22 mouse cellular contexts compared by ENCODE assay signal in the genomic region with DNA sequence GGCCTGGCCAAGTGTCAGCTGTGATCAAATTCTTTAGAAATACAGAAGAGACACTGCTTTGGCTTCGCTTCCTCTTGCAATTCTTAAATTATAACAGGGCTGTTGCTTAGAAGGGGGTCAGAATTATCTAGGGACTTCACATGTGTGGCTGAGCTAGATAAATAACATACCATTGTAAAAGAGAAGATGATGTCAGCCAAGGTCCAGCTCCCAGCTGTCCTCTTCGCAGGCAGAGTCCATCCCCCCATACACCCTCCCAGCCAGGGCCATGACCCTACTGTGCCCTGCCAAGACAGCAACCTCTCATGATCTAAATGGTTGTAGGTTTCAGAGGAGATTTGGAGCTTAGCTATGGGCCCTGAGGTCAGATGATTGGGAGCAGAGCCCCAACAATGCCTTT. TPM values are rescaled to one million over a fixed set of nuclear protein-coding genes. Genes with fewer than 3 reads are reported as not detected.
DNase-seq lines count a peak whose midpoint lies in the region; ATAC-seq lines count a peak whose summit lies in the region.
"Had no signal": no experiment of that assay in that cellular context is flagged by ENCODE, and none has a peak within 500 bp of the region (broad histone marks: within the 10 kb centered on the region; RNA-seq: fewer than 3 reads in every experiment).

No protein-coding gene starts in this region.

- no peak overlapping the region for H3K27ac ChIP-seq in embryonic facial prominence, embryonic 14.5 days (replicated peaks; ENCODE audit: low read depth, low read length)
- H3K27ac ChIP-seq in embryonic facial prominence, embryonic 10.5 days (replicated peaks): no peak overlapping the region
- no peak overlapping the region for H3K27ac ChIP-seq in kidney, embryonic 16.5 days (ENCODE audit: low read length)
- H3K27ac ChIP-seq: forebrain, embryonic 15.5 days; heart, embryonic 15.5 days; hindbrain, embryonic 15.5 days; midbrain, embryonic 15.5 days had no signal

- peaks cover 22% of the 10 kb centered on the region for H3K4me1 ChIP-seq in embryonic facial prominence, embryonic 14.5 days (ENCODE audit: control insufficient read depth, insufficient read depth, low read length)
- peaks cover 38% of the 10 kb centered on the region for H3K4me1 ChIP-seq in embryonic facial prominence, embryonic 10.5 days
- H3K4me1 ChIP-seq in kidney, embryonic 16.5 days (ENCODE audit: insufficient read depth, low read length): no peaks in the 10 kb centered on the region
- H3K4me1 ChIP-seq: midbrain, embryonic 15.5 days had no signal

- no peaks in the 10 kb centered on the region for H3K27me3 ChIP-seq in embryonic facial prominence, embryonic 14.5 days (replicated peaks; ENCODE audit: control insufficient read depth, insufficient read depth, low read length)
- 0 out of 2 replicates have a peak, but pooled peaks cover under 1% of the 10 kb centered on the region for H3K27me3 ChIP-seq in embryonic facial prominence, embryonic 10.5 days (replicated peaks; ENCODE audit: low read depth, poor library complexity, severe bottlenecking)
- H3K27me3 ChIP-seq in kidney, embryonic 16.5 days (ENCODE audit: insufficient read depth, low read length): no peaks in the 10 kb centered on the region
- H3K27me3 ChIP-seq: forebrain, embryonic 15.5 days; hindbrain, embryonic 15.5 days; midbrain, embryonic 15.5 days had no signal

- DNase-seq in embryonic facial prominence, embryonic 14.5 days (ENCODE audit: low spot score): peak; percentile 49
- no peak for DNase-seq in embryonic facial prominence, embryonic 10.5 days (ENCODE audit: low spot score)
- peak; percentile 38 for DNase-seq in kidney, postnatal 14 days
- DNase-seq in heart, postnatal 14 days: peak; percentile 61
- DNase-seq in skeletal muscle tissue, adult 2 months (ENCODE audit: low read depth, low spot score): peak; percentile 79
- DNase-seq in thymus, postnatal 25 days: no peak
- DNase-seq in thymus, postnatal 0 days (ENCODE audit: low spot score): no peak
- DNase-seq: adrenal gland, postnatal 10 days; cerebellum, adult 11 months; cerebellum, postnatal 14 days; kidney, adult 18-20 months; layer of hippocampus, postnatal 36 days; lung, embryonic 14.5 days; spleen, adult 18-20 months; thymus, adult 2 months had no signal

- WGBS in embryonic facial prominence, embryonic 14.5 days: 72% methylated on average over 2 of the region's 2 CpGs
- 65% methylated on average over 2 of the region's 2 CpGs for WGBS in embryonic facial prominence, embryonic 10.5 days
- 49% methylated on average over 2 of the region's 2 CpGs for WGBS in kidney, embryonic 16.5 days

- no peak overlapping the region for H3K9ac ChIP-seq in embryonic facial prominence, embryonic 14.5 days (ENCODE audit: low read depth, low read length)
- no peak overlapping the region for H3K9ac ChIP-seq in kidney, embryonic 16.5 days (replicated peaks; ENCODE audit: low read length)
- H3K9ac ChIP-seq: forebrain, embryonic 15.5 days; heart, embryonic 15.5 days; hindbrain, embryonic 15.5 days; lung, embryonic 14.5 days; midbrain, embryonic 15.5 days had no signal

- ATAC-seq in embryonic facial prominence, embryonic 14.5 days (ENCODE audit: low read depth): no peak
- ATAC-seq in kidney, embryonic 16.5 days (ENCODE audit: low FRiP score, low TSS enrichment): no peak
- ATAC-seq: forebrain, embryonic 15.5 days; midbrain, embryonic 15.5 days had no signal

- H3K4me2 ChIP-seq in embryonic facial prominence, embryonic 14.5 days (ENCODE audit: low read depth, low read length): no peak overlapping the region
- no peak overlapping the region for H3K4me2 ChIP-seq in kidney, embryonic 16.5 days (replicated peaks; ENCODE audit: low read depth, low read length)
- H3K4me2 ChIP-seq: forebrain, embryonic 15.5 days; heart, embryonic 15.5 days; hindbrain, embryonic 15.5 days; liver, embryonic 11.5 days; lung, embryonic 14.5 days; midbrain, embryonic 15.5 days had no signal

- no peaks in the 10 kb centered on the region for H3K36me3 ChIP-seq in embryonic facial prominence, embryonic 14.5 days (ENCODE audit: control insufficient read depth, insufficient read depth, low read length)
- H3K36me3 ChIP-seq in embryonic facial prominence, embryonic 10.5 days (replicated peaks): no peaks in the 10 kb centered on the region
- no peaks in the 10 kb centered on the region for H3K36me3 ChIP-seq in kidney, embryonic 16.5 days (ENCODE audit: insufficient read depth, low read length)
- H3K36me3 ChIP-seq: forebrain, embryonic 15.5 days; heart, embryonic 15.5 days; hindbrain, embryonic 15.5 days; midbrain, embryonic 15.5 days had no signal

- H3K4me3 ChIP-seq in embryonic facial prominence, embryonic 14.5 days (ENCODE audit: low read depth, low read length): no peak overlapping the region
- H3K4me3 ChIP-seq in embryonic facial prominence, embryonic 10.5 days: no peak overlapping the region
- H3K4me3 ChIP-seq in kidney, embryonic 16.5 days (ENCODE audit: low read length): no peak overlapping the region
- H3K4me3 ChIP-seq: forebrain, embryonic 15.5 days; heart, embryonic 15.5 days; hindbrain, embryonic 15.5 days; megakaryocyte, embryonic 14.5 days; midbrain, embryonic 15.5 days had no signal

- no peaks in the 10 kb centered on the region for H3K9me3 ChIP-seq in embryonic facial prominence, embryonic 14.5 days (ENCODE audit: control insufficient read depth, low read length)
- H3K9me3 ChIP-seq in embryonic facial prominence, embryonic 10.5 days: no peaks in the 10 kb centered on the region
- no peaks in the 10 kb centered on the region for H3K9me3 ChIP-seq in kidney, embryonic 16.5 days (ENCODE audit: low read length)
- H3K9me3 ChIP-seq: forebrain, embryonic 15.5 days; heart, embryonic 15.5 days; hindbrain, embryonic 15.5 days; midbrain, embryonic 15.5 days had no signal

- intact Hi-C loops in heart, postnatal 14 days (cut with DNase I): loop anchor here (5.0 kb wide), 1 partner anchor 33 kb away; no protein-coding TSS in a partner anchor

RNA-seq across cellular contexts. Expression of a gene that starts 27.5 kb away (rescaled TPM):
- 15.4 and 15.7 TPM in 2 replicates for polyA plus RNA-seq in embryonic facial prominence, embryonic 14.5 days (2014; fragmentation: Nextera tagmentation; extraction: Ambion mirVana)
- 8.6 and 9.8 TPM in 2 replicates for polyA plus RNA-seq in embryonic facial prominence, embryonic 10.5 days (2016; fragmentation: Nextera tagmentation; extraction: Ambion mirVana)
- polyA plus RNA-seq in kidney, embryonic 16.5 days (2015; fragmentation: Nextera tagmentation; extraction: Ambion mirVana): 15.5 and 15.7 TPM in 2 replicates
- total RNA-seq in heart, postnatal 14 days (2021): 10 to 100 TPM; 11.5 to 11.8 TPM
- polyA plus RNA-seq in thymus, postnatal 0 days (2015; fragmentation: Nextera tagmentation; extraction: Ambion mirVana): 6.2 and 7.0 TPM in 2 replicates

RNA-seq across cellular contexts. Expression of a gene that starts 28.3 kb away (rescaled TPM):
- polyA plus RNA-seq in embryonic facial prominence, embryonic 14.5 days (2014; fragmentation: Nextera tagmentation; extraction: Ambion mirVana): 202 and 230 TPM in 2 replicates
- polyA plus RNA-seq in embryonic facial prominence, embryonic 10.5 days (2016; fragmentation: Nextera tagmentation; extraction: Ambion mirVana): 56.6 and 69.0 TPM in 2 replicates
- 39.8 and 43.8 TPM in 2 replicates for polyA plus RNA-seq in kidney, embryonic 16.5 days (2015; fragmentation: Nextera tagmentation; extraction: Ambion mirVana)
- total RNA-seq in heart, postnatal 14 days (2021): 100 to 1,000 TPM; 112 to 127 TPM
- 97.2 and 117 TPM in 2 replicates for polyA plus RNA-seq in thymus, postnatal 0 days (2015; fragmentation: Nextera tagmentation; extraction: Ambion mirVana)

Comparison
In these comparisons a context has a peak if more than half of its experiments do, and no peak if none do; other contexts are left out.
1. DNase-seq: peak in embryonic facial prominence, embryonic 14.5 days (single experiment), kidney, postnatal 14 days (single experiment), heart, postnatal 14 days (2 of 2) and skeletal muscle tissue, adult 2 months (single experiment); none in embryonic facial prominence, embryonic 10.5 days (single experiment), thymus, postnatal 25 days (single experiment) and thymus, postnatal 0 days (single experiment).